Mouse (Mus musculus) adrenal gland, adult 2 months (tissue): ENCODE data around the gene Hspb2. TPM values are rescaled to one million over a fixed set of nuclear protein-coding genes. Genes with fewer than 3 reads are reported as not detected.

ENCODE experiments used
- DNase-seq: peaks from one replicate; pipeline ENCODE4 v3.0.0; 2021
- polyA plus RNA-seq: library from polyadenylated mRNA; depleted of rRNA; stranded (reverse); fragments of >200 nt; gene quantifications from 2 replicates; pipeline ENCODE4 v1.2.3, GENCODE M21; 2012; rRNA removed
- total RNA-seq, 2 experiments: library from RNA; stranded (reverse); gene quantifications; 2 replicates each; pipeline ENCODE4 v1.2.3; 2021

Gene Hspb2
- total and polyA plus RNA-seq, 3 experiments = 1.2 to 10.2 (median 3.6) TPM

DNA sequence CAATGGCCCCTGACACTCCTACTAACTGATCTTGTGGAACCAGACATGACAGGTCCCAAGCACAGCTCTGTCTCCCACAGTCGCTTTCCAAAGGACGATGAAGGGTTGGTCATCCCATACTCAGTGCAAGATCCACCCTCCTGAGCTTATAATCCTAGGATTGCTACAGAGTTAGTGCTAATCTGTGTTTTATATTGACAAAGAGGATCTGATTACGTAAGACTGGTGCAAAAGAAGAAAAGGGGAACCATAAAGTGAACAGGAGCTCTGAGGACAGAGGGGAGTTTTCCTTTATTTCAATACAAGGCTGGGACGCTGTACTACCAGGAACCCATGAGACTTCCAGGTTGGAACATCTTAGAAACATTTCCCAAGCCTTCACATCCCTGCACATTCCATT lies 40.8 kb downstream of the Hspb2 start:
- DNase-seq = no peak

DNA sequence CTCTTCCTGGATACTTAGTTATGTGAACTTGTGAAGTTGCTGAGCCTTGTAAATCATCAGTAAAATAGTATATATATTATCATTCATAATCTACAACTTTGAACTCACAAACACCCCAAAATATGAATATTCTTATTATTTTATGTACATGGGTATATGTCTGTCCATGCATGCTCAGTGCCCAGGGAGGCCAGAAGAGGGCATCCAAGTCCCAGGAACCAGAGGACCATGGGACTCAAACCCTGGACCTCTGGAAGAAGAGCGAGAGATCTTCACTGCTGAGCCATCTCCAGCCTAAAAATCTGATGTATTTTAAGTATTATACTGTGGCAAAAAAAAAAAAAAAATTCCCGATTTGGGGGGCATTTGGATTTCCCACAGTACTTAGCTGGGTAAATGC lies 43.0 kb downstream of the Hspb2 start:
- DNase-seq = peak; percentile 49

DNA sequence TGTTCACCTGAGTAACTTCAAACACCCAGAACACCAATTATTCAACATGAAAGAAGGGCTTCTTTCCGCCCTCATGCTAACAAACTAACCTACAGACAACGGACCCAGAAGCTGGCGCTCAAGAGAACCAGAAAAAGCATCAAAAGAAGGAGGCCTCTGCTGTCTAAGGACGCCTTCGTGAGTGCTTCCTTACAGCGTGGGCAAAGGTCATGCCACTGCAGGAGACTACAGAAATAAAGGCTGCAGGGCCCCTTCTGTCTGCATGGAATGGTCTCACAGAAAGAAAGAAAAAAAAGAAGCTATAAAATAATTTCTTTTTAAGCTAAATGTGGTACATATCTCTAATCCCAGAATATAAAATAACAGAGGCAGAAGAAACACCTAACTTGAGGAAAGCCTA lies 47.2 kb downstream of the Hspb2 start:
- no peak for DNase-seq

Other genes with a start within 250 kb of the Hspb2 start
- 10 to 100 TPM; 59.5 to 72.8 TPM for gene Pts, start 223.6 kb downstream of the Hspb2 start, total RNA-seq
- 22.7 and 26.8 TPM in 2 replicates for gene Pts, start 223.6 kb downstream of the Hspb2 start, polyA plus RNA-seq
- gene Il18, start 197.5 kb downstream of the Hspb2 start, total RNA-seq = 1 to 10 TPM; 6.1 to 6.7 TPM
- 1.6 and 2.1 TPM in 2 replicates for gene Il18, start 197.5 kb downstream of the Hspb2 start, polyA plus RNA-seq
- gene Bco2, start 197.2 kb downstream of the Hspb2 start, total RNA-seq = 1 to 10 TPM; 4.5 to 5.0 TPM
- gene Bco2, start 197.2 kb downstream of the Hspb2 start, polyA plus RNA-seq = 0.10 and 0.16 TPM in 2 replicates
- gene Tex12, start 191.0 kb downstream of the Hspb2 start, total RNA-seq = not detected
- not detected in 2 replicates for gene Tex12, start 191.0 kb downstream of the Hspb2 start, polyA plus RNA-seq
- gene Sdhd, start 148.5 kb downstream of the Hspb2 start, total RNA-seq = 100 to 1,000 TPM; 249 to 334 TPM
- gene Sdhd, start 148.5 kb downstream of the Hspb2 start, polyA plus RNA-seq = 248 and 267 TPM in 2 replicates
- gene Timm8b, start 148.4 kb downstream of the Hspb2 start, total RNA-seq = 100 to 1,000 TPM; 213 to 216 TPM
- gene Timm8b, start 148.4 kb downstream of the Hspb2 start, polyA plus RNA-seq = 33.0 and 58.2 TPM in 2 replicates
- 1 to 10 TPM; 1.2 to 3.4 TPM for gene Pih1d2, start 135.0 kb downstream of the Hspb2 start, total RNA-seq
- 0.26 and 0.38 TPM in 2 replicates for gene Pih1d2, start 135.0 kb downstream of the Hspb2 start, polyA plus RNA-seq
- gene Nkapd1, start 134.9 kb downstream of the Hspb2 start, total RNA-seq = 10 to 100 TPM; 20.9 to 26.8 TPM
- 6.8 and 7.3 TPM in 2 replicates for gene Nkapd1, start 134.9 kb downstream of the Hspb2 start, polyA plus RNA-seq
- gene Dlat, start 92.6 kb downstream of the Hspb2 start, total RNA-seq = 100 to 1,000 TPM; 152 to 160 TPM
- 30.1 and 32.5 TPM in 2 replicates for gene Dlat, start 92.6 kb downstream of the Hspb2 start, polyA plus RNA-seq
- 1 to 10 TPM; 5.2 to 8.9 TPM for gene Dixdc1, start 12.8 kb downstream of the Hspb2 start, total RNA-seq
- gene Dixdc1, start 12.8 kb downstream of the Hspb2 start, polyA plus RNA-seq = 1.7 and 1.8 TPM in 2 replicates
- 1 to 10 TPM; 4.3 to 6.1 TPM for gene 2310030G06Rik, start 5.8 kb downstream of the Hspb2 start, total RNA-seq
- 1.5 and 1.7 TPM in 2 replicates for gene 2310030G06Rik, start 5.8 kb downstream of the Hspb2 start, polyA plus RNA-seq
- gene Cryab, start 1.0 kb downstream of the Hspb2 start, total RNA-seq = 10 to 100 TPM; 28.6 to 46.1 TPM
- gene Cryab, start 1.0 kb downstream of the Hspb2 start, polyA plus RNA-seq = 67.3 and 78.0 TPM in 2 replicates
- 1 to 10 TPM; 5.7 to 5.8 TPM for gene Fdxacb1, start 15.9 kb upstream of the Hspb2 start, total RNA-seq
- 2.1 and 2.7 TPM in 2 replicates for gene Fdxacb1, start 15.9 kb upstream of the Hspb2 start, polyA plus RNA-seq
- 10 to 100 TPM; 27.1 to 27.8 TPM for gene Alg9, start 22.7 kb upstream of the Hspb2 start, total RNA-seq
- 17.6 and 26.8 TPM in 2 replicates for gene Alg9, start 22.7 kb upstream of the Hspb2 start, polyA plus RNA-seq
- 10 to 100 TPM; 47.8 to 63.4 TPM for gene 1110032A03Rik, start 23.2 kb upstream of the Hspb2 start, total RNA-seq
- 29.4 and 29.7 TPM in 2 replicates for gene 1110032A03Rik, start 23.2 kb upstream of the Hspb2 start, polyA plus RNA-seq
- 10 to 100 TPM; 38.4 to 44.4 TPM for gene Ppp2r1b, start 92.9 kb upstream of the Hspb2 start, total RNA-seq
- 6.4 and 8.2 TPM in 2 replicates for gene Ppp2r1b, start 92.9 kb upstream of the Hspb2 start, polyA plus RNA-seq